Mouse (Mus musculus) cerebellum, adult 2 months (tissue): ENCODE results near the gene Tmtc1.

ENCODE experiments used
- CTCF ChIP-seq: fragments of 200-500 bp; IDR thresholded peaks from 2 replicates; pipeline ENCODE4 v1.5.1; 2011; ENCODE audit warnings: low read depth, mild to moderate bottlenecking, control low read depth, low read length, moderate library complexity, borderline replicate concordance; ENCODE audit not compliant: insufficient read depth
- POLR2A ChIP-seq: fragments of 200-500 bp; IDR thresholded peaks from 2 replicates; pipeline ENCODE4 v1.6.1; 2011; ENCODE audit warnings: low read length, control low read depth, borderline replicate concordance; ENCODE audit not compliant: insufficient read depth

- no peak for TF ChIP-seq POLR2A
- no peak for TF ChIP-seq CTCF
Observed at GRCm38 (mm10) chr6:148331916-148332315, 112.3 kb downstream of the Tmtc1 start.
